Mouse (Mus musculus): ENCODE data around the gene Rps15.

Gene Rps15

DNA sequence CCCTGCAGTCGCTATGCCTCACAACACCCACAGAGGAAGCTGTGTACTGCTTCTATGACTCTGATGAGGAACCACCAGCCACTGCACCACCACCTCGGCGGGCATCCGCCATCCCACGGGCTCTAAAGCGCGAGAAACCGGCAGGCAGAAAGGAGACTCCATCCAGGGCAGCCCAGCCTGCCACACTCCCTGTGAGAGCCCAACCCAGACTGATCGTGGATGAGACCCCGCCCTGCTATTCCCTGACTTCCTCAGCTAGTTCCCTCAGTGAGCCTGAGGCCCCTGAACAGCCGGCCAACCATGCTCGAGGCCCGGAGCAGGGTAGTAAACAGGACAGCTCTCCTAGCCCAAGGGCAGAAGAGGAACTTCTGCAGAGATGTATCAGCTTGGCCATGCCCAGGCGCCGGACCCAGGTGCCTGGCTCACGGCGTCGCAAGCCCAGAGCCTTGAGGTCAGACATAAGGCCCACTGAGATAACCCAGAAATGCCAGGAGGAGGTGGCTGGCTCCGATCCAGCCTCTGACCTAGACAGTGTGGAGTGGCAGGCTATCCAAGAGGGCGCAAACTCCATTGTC, 21.5 kb downstream of the Rps15 start:
- DNase-seq (ENCODE audit: inconsistent age in 2 of 2, low spot score in 1 of 2), result peak in 1 of 2 experiments; percentile 42

DNA sequence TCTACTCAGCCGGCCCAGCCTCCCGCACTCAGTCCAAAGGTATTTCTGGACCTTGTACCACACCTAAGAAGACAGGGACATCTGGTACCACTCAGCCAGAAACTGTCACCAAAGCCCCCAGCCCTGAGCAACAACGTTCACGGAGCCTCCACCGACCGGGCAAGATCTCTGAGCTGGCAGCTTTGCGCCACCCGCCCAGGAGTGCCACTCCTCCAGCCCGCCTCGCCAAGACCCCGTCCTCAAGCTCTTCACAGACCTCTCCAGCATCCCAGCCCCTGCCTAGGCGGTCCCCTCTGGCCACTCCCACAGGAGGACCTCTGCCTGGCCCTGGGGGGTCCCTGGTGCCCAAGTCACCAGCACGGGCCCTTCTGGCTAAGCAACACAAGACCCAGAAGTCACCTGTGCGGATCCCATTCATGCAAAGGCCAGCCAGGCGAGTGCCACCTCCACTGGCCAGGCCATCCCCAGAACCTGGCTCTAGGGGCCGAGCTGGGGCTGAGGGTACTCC, 22.3 kb downstream of the Rps15 start:
- peak in 1 of 2 experiments; percentile 31 for DNase-seq (ENCODE audit: inconsistent age in 2 of 2, low spot score in 1 of 2)

DNA sequence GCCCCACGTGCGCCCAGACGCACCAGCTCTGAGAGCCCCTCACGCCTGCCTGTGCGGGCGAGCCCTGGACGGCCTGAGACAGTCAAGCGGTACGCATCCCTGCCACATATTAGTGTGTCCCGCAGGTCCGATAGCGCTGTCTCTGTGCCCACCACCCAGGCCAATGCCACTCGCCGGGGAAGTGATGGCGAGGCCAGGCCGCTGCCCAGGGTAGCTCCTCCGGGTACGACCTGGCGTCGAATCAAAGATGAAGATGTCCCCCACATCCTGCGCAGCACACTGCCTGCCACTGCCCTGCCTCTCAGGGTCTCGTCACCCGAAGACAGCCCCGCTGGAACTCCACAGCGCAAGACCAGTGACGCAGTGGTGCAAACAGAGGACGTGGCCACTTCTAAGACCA, 23.1 kb downstream of the Rps15 start:
- no peak for DNase-seq (ENCODE audit: inconsistent age in 2 of 2, low spot score in 1 of 2)

DNA sequence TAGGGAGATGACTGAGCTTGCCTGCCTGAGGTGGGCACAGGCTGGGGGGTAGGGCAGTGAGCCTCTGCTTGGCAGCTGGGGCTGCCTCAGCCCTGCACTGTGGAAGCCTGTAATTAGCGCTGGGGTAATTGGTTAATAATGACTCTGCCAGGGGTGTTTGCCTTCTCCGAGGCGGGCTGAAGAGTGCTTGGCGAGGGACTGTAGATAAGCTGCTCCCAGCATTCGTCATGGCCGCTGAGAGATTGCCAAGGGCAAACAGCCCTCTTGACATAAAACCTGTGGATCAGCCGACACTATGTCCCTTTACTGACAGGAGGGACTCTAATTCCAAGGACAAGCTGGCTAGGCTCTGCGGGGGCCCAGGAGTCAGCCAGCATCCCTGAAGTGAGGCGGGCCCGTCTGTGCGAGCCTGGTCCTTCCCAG, 24.1 kb downstream of the Rps15 start:
- DNase-seq (ENCODE audit: inconsistent age in 2 of 2, low spot score in 1 of 2), result peak in 1 of 2 experiments; percentile 61

DNA sequence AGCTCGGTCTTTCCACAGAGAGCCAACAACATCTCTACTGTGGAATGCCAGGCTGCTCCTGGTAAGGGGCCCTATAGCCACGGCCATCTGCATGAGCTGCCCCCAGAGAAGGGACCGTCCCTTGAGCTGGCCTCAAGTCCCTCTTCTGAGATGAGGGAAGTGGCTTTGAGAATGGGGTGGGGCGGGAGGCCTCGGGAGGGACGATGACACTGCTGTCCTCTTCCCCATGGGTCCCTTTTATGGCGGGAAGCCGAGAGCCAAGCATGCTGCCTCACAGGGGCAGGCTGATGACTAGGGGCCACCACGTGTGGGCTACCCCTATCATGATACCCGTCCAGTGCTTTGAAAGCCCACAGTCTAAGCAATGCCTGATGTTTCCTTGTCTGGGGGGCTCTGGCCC, 24.8 kb downstream of the Rps15 start:
- no peak for DNase-seq (ENCODE audit: inconsistent age in 2 of 2, low spot score in 1 of 2)

DNA sequence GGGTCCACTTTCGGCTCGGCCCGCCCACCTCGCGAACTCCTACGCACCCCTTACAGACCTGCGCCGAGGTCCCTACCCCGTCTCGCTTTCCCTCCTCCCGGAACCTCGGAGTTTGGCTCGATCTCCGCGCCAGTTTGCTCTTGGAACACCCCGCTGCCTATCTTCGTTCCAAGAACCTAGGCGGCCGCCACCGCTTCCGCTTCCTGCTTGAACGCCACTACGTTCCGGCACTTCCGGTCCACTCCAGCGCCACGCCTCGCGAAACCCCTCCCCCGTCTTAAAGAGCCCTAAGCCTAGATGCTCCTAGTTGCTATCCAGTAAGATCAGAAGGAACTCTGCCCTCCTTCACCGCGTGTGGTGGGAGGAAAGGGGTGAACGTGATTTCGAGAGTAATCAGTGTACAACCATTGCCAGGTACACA, 28.1 kb downstream of the Rps15 start, which contains the start of gene 2310011J03Rik:
2310011J03Rik (minus strand) TSS at position 198 of the 421 bp plus-strand sequence.
- peak; percentile 93 to 97 for DNase-seq (ENCODE audit: inconsistent age in 2 of 2, low spot score in 1 of 2)

DNA sequence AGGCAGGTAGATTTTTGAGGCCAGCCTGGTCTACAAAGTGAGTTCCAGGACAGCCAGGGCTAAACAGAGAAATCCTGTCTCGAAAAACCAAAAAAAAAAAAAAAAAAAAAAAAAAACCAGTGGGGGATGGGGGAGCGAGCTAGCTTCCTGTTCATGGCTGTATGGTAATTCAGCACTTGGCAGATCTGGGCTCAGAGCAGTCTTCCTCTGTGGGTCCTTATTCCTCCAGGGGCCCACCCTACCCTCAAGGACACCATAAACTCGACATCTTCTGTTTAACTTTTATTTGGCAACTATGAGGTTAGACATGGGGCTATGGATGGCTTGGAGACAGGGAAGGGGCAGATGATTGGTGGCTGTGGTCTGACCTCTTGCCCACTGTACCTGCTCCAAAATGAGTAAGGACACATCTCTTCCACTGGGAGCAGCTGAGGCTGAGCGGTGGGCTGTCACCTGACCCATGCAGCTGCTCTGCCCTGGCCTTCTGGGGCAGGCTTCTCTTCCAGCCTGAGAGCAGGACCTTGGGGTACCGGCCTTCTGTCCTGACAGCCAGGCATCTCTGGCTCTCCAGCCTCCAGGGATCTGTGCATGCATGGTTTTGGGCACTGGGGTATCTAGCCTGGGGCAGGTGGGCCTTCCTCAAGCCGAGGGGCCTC, 28.9 kb downstream of the Rps15 start:
- DNase-seq (ENCODE audit: inconsistent age in 2 of 2, low spot score in 1 of 2), result peak in 1 of 2 experiments; percentile 45

DNA sequence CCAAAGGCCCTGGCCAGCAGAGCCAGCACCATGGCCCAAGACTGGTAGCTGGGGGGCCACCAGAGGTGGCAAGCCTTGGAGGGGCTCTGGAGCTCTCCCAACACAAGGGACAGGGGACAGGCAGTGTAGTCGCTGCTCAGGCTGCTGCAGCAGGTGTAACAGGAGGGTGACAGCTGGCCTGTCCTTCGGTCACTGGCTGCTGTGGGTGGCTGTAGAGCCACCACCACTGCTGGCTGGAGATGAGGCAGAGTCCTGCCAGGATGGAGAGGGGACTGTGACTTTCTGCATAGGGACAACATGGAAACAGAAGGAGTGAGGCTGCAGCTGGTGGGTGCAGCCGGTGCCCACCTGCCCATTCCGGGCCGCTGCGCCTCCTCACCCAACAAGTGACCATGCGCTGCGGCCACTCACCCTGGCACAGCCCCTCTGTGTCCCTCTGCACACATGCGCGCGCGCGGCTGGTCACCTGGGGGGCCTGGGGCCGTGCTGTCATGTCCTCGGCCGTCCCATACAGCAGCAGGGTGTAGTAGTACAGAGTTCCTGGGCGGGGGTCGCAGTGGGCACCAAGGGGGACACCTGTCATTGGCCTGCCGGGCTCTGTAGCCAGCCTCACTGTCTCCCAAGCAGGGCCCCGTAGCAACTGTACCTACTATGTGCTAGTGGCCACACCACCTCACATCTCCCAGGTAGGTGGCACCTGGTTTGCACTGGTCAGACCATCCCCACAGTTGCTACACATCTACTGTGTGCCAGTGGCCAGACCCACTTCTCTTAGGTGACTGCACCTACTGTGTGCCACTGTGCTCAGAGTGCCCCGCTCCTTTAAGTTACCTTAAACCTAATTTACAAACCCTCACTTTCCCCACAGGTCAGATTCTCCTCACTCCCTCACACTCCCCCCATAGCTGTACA, 29.7 kb downstream of the Rps15 start:
- no peak for DNase-seq (ENCODE audit: inconsistent age in 2 of 2, low spot score in 1 of 2)

DNA sequence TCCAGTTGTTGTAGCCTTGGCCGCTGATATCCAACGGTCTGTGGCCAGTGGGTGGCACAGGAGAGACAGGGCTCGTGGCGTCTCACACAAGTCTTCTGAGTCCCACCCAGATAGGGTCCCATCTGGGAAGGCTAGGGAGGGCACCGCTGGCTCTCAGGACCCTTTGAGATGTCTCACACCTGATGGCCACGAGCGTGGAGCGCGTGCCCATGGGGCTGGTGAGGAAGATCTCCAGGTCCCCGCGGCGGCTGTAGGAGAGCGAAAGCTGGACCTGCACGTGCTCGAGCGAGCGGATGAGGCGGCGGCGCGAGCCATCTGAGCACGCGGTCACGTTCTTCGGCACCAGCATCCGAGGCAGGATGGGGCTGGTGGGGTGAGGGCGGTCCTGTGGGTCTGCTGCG, 30.6 kb downstream of the Rps15 start:
- peak; percentile 71 to 86 for DNase-seq (ENCODE audit: inconsistent age in 2 of 2, low spot score in 1 of 2)

DNA sequence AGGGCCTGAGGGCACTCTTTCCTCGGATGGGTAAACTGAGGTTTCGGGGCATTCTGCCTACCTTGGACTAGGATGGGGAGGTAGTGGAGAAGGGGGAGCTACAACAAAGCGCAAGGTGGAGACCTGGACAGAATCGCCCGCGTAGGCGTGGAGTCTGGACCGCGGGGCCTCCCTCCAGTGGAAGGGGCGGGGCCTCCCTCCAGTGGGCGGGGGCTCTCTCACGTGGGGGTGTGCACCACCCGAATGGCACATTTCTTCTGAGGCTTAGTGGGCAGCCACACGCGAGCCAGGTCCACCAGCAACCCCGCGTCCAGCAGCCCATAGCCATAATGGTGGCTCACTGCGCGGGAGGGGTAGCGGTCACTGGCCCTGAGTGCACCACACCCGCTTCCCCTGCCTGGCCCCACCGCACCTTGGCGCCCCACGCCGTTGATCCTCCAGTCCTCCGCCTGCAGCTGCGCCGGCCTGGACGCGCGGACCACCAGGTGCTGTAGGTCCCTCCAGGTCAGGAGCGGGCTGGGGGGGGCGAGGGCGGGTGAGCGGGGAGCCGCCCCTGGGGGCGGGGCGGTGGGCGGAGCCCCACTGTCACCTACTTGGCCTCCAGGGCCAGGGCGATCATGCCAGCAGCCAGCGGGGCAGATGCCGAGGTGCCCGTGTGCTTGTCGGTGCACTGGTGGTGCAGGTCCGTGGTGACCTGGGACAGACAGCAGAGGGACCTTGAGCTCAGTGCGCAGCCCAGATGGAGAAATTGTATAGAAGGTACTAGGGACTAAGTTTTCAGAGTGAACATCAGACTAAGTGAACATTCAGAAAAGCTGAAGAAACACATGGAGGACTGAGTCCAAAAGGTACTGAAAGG, 31.2 kb downstream of the Rps15 start:
- DNase-seq (ENCODE audit: inconsistent age in 2 of 2, low spot score in 1 of 2), result peak; percentile 89 to 95

DNA sequence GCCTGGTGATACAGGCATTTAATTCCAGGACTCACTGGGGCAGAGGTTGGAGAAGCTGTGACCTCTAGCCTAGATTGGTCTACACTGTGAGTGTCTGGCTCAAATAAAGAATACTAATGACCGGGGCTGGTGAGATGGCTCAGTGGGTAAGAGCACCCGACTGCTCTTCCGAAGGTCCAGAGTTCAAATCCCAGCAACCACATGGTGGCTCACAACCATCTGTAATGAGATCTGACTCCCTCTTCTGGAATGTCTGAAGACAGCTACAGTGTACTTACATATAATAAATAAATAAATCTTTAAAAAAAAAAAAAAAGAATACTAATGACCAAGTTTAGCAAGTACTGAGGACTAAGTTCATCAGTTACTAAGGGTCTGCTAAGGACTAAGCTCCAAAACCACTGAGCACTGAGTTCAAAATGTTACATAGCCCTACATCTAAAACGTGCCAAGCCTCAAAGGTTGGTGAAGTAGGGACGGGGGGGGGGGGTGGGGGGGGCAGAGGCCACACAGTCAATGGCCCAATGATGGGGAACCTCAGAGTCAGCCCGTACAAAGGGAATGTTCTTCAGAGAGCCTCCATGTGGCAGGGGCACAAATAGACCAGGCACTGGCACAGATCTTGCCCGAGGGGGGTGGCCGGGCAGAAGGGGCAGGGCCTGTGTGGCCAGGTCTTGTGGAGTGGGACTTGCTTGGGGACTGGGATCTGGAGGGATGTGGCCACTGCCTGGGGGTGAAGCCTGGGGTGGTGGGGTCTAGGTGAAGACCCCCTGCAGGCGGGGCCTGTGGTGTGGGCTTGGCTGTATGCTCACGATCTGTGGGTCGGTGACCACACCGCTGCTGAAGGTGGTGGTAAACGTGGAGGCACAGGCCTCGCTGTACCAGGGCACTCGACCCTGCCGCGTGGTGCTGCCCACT, 32.1 kb downstream of the Rps15 start:
- peak in 1 of 2 experiments; percentile 43 for DNase-seq (ENCODE audit: inconsistent age in 2 of 2, low spot score in 1 of 2)

DNA sequence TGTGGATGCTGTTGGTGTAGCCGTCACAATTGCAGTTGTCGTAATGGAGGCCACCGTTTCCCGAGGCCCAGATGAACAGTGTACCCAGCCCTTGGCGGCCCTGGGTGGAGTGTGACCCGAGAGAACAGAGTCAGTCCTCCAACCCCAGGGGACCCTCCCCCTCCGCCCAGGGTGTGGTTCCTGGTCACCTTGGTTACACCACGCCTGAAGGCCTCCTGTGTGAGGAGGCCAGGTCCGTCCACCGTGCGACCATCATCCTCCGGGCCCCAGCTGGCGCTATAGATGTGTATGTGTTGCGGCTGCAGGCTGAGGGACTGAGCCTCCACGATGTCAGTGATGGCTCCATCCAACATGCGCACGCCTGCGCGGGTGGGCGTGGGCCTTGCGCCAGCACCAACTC, 32.8 kb downstream of the Rps15 start:
- peak in 1 of 2 experiments; percentile 45 for DNase-seq (ENCODE audit: inconsistent age in 2 of 2, low spot score in 1 of 2)

DNA sequence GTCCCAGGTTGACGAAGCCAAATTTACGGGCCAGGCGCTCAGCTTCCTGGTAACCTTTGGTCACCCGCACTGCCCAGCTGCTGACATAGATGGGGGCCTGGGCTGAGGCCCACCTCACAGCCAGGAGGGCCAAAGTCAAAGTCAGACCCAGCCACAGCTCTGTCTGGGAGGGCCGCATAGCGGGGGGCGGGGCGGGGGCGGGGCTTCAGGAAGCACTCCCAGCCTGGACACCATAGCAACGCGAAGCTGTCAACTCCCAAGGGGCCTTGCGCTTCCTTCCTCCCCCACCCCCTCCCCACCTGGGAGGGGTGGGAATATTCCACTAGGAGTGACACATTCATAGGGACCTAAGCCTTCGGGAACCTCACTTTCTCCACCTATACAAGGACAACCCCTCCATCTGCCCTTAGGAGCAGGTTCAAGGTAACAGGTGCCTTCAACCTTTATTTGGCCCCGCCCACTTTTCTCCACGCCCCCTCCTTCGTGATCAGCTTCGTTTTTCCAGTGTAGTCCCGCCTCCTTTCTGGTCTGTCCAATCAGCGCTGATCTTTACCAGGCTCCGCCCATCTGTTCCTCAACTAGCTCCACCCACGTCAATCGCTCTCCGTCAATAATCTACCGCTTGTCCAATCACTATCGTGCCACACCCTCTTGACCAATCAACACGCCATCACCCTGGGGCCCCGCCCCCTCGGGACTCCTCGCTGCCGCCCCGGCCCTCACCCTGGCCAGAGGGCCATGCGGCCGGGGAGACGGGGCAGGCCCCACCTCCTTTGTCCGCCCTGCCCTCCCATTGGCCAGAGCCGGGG, 37.2 kb downstream of the Rps15 start, which contains the start of the genes Pcsk4 and Reep6:
Pcsk4 (minus strand) TSS at position 226 of the 809 bp plus-strand sequence.
Reep6 (plus strand) TSS at position 681 of the 809 bp plus-strand sequence.
- peak; percentile 98 to 99 for DNase-seq (ENCODE audit: inconsistent age in 2 of 2, low spot score in 1 of 2)

DNA sequence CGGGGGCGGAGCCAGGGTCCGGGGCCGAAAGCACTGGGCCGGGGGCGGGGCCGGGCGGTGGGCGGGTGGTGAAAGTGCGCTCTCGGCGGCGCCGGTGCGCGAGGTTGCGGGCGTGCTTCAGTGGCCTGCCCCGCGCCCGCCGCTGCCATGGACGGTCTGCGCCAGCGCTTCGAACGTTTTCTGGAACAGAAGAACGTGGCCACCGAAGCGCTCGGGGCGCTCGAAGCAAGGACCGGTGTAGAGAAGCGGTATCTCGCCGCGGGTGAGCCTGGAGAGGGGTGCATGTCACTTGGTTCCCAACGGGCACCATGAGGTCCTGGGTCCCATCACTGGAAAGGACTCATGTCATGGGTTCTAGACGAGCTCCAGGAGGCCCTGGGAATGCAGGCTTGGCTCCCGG, 37.8 kb downstream of the Rps15 start:
- DNase-seq (ENCODE audit: inconsistent age in 2 of 2, low spot score in 1 of 2), result no peak

DNA sequence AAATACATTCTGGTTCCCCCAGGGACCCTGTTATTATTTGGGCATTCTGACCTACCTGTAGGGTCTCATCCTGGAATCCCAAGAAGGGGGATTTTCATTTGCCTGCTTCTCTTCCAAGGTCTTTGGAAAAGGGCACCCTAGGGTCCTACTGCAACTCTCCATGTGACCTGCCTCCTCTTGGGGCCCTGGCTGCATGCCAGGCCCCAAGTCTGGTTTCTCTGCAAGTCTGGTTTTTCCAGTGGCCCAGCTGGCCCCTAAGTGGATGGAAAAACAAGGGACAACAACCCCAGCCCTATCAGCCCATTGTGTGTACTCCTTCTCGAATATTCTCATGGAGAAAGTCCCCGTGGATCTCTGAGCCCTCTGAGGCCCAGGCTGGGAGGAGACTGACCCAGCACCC, 38.6 kb downstream of the Rps15 start:
- no peak for DNase-seq (ENCODE audit: inconsistent age in 2 of 2, low spot score in 1 of 2)

DNA sequence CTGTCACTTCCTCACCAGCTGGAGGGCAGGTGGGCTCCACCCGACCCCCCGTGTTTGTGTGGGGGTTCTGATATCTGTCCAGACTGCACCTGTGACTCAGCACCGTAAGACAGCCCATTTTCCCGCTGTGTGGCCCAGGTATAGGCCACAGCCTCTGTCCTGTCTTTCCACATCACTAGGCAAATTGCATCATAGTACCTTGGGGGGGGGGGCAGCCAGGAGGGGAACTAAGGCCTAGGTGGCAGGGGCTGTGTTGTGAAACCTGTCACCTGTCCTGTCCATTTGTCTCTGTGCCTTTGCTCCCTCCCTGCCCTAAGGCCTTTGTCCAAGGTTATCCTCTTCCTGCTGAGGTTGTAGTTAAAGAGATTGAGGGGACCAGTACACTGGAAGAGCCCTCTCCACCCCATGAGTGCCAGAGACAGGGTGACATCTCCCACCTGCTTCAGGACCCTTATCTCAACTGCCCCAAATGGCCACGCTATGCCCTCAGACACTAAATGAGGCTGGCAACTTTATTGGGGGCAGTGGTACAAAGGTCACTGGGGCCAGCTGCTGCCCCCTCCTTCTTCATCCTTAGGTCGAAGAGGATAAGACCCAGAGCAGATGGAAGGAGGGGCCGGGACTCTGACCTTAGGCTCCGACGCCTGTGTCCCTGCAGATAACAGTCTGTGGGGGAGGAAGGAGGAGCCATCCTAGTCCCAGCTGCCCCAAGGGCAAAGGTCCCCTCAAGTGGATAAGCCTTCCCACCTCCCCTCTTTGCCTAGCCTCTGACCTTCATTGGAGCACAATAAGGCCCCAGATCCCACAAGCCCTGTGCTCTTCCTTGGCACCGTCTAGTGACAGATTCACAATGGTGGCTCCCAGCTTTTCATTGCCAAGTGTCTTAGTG, 39.6 kb downstream of the Rps15 start:
- no peak for DNase-seq (ENCODE audit: inconsistent age in 2 of 2, low spot score in 1 of 2)

DNA sequence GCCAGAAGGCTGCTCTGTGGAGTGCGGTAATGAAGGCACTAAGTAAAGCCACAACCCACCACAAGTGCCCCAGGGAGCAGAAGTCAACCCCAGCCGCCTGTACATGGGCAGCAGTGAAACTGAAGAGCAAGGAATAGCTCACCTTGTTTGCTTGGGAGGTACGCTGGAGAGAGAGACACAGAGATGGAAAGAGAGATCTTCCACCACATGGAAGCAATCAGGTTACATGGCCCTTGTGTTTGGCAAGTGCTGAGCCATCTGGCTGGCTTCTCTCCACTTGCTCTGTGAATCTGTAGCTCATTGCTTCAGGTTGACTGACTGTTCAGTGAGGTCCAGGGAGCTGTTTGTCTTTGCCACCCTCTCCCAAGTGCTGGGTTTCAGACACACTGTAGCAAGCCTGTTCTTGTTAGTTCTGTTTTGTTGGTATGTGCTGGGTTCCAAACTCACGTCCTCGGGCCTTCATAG, 40.3 kb downstream of the Rps15 start:
- DNase-seq (ENCODE audit: inconsistent age in 2 of 2, low spot score in 1 of 2), result no peak

All from adrenal gland, adult (tissue).